Mouse (Mus musculus): ENCODE data around the gene Apol9b. TPM values are rescaled to one million over a fixed set of nuclear protein-coding genes. Genes with fewer than 3 reads are reported as not detected.

Apol9b gene
- 0.03 and 0.07 TPM in 2 replicates for polyA plus RNA-seq (2012; rRNA removed)

GRCm38 (mm10) chr15:77728739-77729138, at the start of gene Apol9b:
Gene Apol9b (plus strand): TSS chr15:77729039.

GRCm38 (mm10) chr15:77698656-77699055, 30.2 kb upstream of the Apol9b start, which contains the start of gene Apol7e:
Gene Apol7e (plus strand): TSS chr15:77698857.

GRCm38 (mm10) chr15:77756848-77757247, 28.0 kb downstream of the Apol9b start, which contains the start of gene Apol8:
Gene Apol8 (minus strand): TSS chr15:77757003.

Other genes starting within 250 kb of the Apol9b start
- gene Apol11a, start 220.8 kb upstream of the Apol9b start, polyA plus RNA-seq (2012; rRNA removed): 0.14 and 0.18 TPM in 2 replicates
- not detected in 2 replicates for gene Apol7c, start 195.7 kb upstream of the Apol9b start, polyA plus RNA-seq (2012; rRNA removed)
- not detected in 2 replicates for gene 1700025B11Rik, start 167.1 kb upstream of the Apol9b start, polyA plus RNA-seq (2012; rRNA removed)
- 0.01 TPM in 2 replicates for gene Apol10b, start 132.9 kb upstream of the Apol9b start, polyA plus RNA-seq (2012; rRNA removed)
- not detected in 2 replicates for gene Gm36245, start 129.8 kb upstream of the Apol9b start, polyA plus RNA-seq (2012; rRNA removed)
- 4.1 and 4.6 TPM in 2 replicates for gene Apol11b, start 85.8 kb upstream of the Apol9b start, polyA plus RNA-seq (2012; rRNA removed)
- 0.01 TPM in 1 of 2 replicates, not detected in the other for gene Apol7e, start 30.2 kb upstream of the Apol9b start, polyA plus RNA-seq (2012; rRNA removed)
- 42.8 and 44.5 TPM in 2 replicates for gene Apol8, start 28.0 kb downstream of the Apol9b start, polyA plus RNA-seq (2012; rRNA removed)
- gene Myh9, start 113.1 kb downstream of the Apol9b start, polyA plus RNA-seq (2012; rRNA removed): 23.4 and 23.7 TPM in 2 replicates
- gene Txn2, start 200.0 kb downstream of the Apol9b start, polyA plus RNA-seq (2012; rRNA removed): 121 and 127 TPM in 2 replicates
- 0.90 and 1.2 TPM in 2 replicates for gene Foxred2, start 227.7 kb downstream of the Apol9b start, polyA plus RNA-seq (2012; rRNA removed)
- 134 and 150 TPM in 2 replicates for gene Eif3d, start 241.8 kb downstream of the Apol9b start, polyA plus RNA-seq (2012; rRNA removed)